Mouse (Mus musculus) heart, embryonic 10.5 days (tissue): Measurements from ENCODE around the gene Tmem150a. TPM values are rescaled to one million over a fixed set of nuclear protein-coding genes. Genes with fewer than 3 reads are reported as not detected.

Experiments used
- DNase-seq: peaks from one replicate; pipeline ENCODE4 v3.0.0-alpha.2; 2017; ENCODE audit warnings: low spot score
- H3K27ac ChIP-seq: fragments of 300-500 bp; sonication (generic); 2 replicates; pipeline ENCODE4 v1.5.1; 2016; ENCODE audit warnings: mild to moderate bottlenecking
- H3K27me3 ChIP-seq: fragments of 300-500 bp; sonication (generic); 2 replicates; pipeline ENCODE4 v1.6.1; 2016; ENCODE audit warnings: mild to moderate bottlenecking; ENCODE audit not compliant: poor library complexity, insufficient read depth, severe bottlenecking
- H3K36me3 ChIP-seq: fragments of 300-500 bp; sonication (generic); 2 replicates; pipeline ENCODE4 v1.6.1; 2016; ENCODE audit warnings: mild to moderate bottlenecking, moderate library complexity
- H3K4me1 ChIP-seq: fragments of 300-500 bp; sonication (generic); 2 replicates; pipeline ENCODE4 v1.6.1; 2016; ENCODE audit warnings: mild to moderate bottlenecking
- H3K4me3 ChIP-seq: fragments of 300-500 bp; sonication (generic); 2 replicates; pipeline ENCODE4 v1.5.1; 2016; ENCODE audit warnings: mild to moderate bottlenecking, moderate library complexity
- H3K9me3 ChIP-seq: fragments of 300-500 bp; sonication (generic); 2 replicates; pipeline ENCODE4 v1.6.1; 2016; ENCODE audit warnings: mild to moderate bottlenecking, moderate library complexity
- WGBS: fragments of 180-500 bp; shearing (Covaris S2); methylation state at CpG from one replicate; pipeline ENCODE4 v1.1.7; 2016; 5-methylcytosine and 5-hydroxymethylcytosine counted together
- polyA plus RNA-seq: library from polyadenylated mRNA; unstranded; fragments of >200 nt; fragmentation: Nextera tagmentation; extraction: Ambion mirVana; gene quantifications from 2 replicates; pipeline ENCODE4 v1.2.1, GENCODE M21; 2016

Tmem150a gene
- polyA plus RNA-seq, result 15.7 and 24.9 TPM in 2 replicates

GRCm38 (mm10) chr6:72355066-72355911 is at the start of gene Tmem150a:
Gene Tmem150a (plus strand): TSS chr6:72355447.
- H3K27me3 ChIP-seq, result no peaks in the 10 kb centered on the region
- H3K27ac ChIP-seq, result peak within 1 kb of the TSS; percentile 86
- H3K9me3 ChIP-seq, result no peaks in the 10 kb centered on the region
- peaks cover 48% of the 10 kb centered on the region for H3K4me1 ChIP-seq
- peak within 1 kb of the TSS; percentile 74 for H3K4me3 ChIP-seq
- under 1% methylated on average over 70 of the region's 71 CpGs for WGBS
- peaks cover 40% of the 10 kb centered on the region for H3K36me3 ChIP-seq
- peak; percentile 94 for DNase-seq

DNA sequence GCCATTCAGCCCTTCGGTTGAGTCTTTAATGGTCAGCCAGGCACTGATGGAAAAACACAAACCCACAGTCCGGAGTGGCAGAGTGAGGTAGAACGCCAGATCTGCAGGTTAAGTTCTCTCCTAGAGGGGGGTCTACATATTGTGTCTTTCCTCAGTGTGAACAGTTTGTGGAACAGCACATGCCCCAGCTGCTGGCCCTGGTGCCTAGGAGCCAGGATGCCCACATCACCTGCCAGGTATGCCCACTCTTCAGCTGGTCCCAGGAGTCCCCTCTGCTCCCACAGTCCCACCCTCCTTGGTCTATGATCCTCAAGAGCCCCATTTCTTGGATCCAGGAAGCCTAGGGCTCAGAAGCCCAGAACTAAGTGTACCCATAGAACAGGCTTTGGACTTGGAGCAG is 43.0 kb upstream of the Tmem150a start:
- peak overlapping the region; percentile 86; the same call in 1 of the 2 replicates for H3K27ac ChIP-seq
- WGBS, result 87% methylated on average over 3 of the region's 3 CpGs

DNA sequence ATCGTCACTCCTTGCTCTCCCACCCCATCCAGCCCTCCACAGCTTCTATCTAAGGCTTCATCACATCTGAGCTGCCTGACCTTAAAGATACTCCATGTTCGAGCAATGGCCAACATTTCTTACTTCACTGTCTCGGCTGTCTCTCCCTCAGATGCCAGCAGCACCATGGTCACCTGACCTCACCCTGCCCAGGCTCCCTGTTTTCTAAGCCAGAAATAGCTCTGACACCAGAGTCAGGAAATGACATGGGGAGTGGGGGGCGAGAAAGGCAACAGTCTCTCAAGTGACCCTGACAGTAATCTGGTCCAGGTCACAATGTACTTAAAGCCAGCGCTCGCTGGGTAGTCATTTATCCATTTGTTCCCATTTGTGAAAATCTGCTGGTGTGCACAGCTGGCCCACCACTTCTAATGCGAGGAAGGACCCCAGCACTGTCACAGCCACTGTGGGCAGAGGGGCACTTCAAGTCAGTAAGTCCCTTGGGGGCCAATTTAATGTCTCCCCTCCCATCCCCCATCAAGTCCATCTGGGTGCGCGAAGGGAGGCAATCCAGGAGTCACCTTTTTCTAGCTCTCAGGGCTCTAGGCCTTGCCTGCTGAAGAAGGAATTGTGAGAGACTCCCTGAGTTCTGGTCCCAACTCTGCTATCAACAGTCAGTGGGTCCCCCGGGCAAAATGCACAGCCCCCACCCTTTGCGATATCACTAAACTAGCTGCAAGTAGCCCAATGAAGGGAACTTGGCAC is 42.0 kb upstream of the Tmem150a start:
- peaks cover 29% of the 10 kb centered on the region for H3K4me1 ChIP-seq
- H3K27me3 ChIP-seq, result no peaks in the 10 kb centered on the region
- no peak for DNase-seq
- peak overlapping the region; percentile 86 for H3K27ac ChIP-seq
- H3K36me3 ChIP-seq, result peaks cover 29% of the 10 kb centered on the region
- peak overlapping the region; percentile 27 for H3K4me3 ChIP-seq
- H3K9me3 ChIP-seq, result no peaks in the 10 kb centered on the region
- 54% methylated on average over 11 of the region's 11 CpGs for WGBS

More for the DNA sequence above, 43.0 kb upstream of the Tmem150a start:
- Histone ChIP-seq H3K4me3 (no peak overlapping the region), H3K27me3 (no peaks in the 10 kb centered on the region), H3K36me3 (peaks cover 18% of the 10 kb centered on the region), H3K4me1 (peaks cover 29% of the 10 kb centered on the region), H3K9me3 (no peaks in the 10 kb centered on the region)
- no peak for DNase-seq

DNA sequence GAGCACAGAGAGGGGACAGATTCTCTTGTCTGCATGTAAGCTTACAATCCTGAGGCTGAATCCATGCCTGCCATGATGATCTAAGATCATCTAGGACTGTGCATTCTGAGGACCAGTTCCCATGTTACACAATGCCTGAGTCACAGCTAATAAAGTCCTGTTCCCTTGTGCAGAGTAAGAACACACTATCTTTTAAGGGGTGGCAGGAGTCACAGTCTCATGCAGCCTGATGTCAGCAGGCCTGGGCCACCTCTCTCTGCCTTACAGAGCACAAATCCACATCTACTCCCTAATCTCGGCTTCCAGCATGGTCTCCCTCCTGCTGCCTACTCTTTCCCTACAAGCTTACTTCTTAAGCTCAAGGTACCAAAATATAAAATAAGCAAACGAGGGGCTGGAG is 39.9 kb upstream of the Tmem150a start:
- DNase-seq, result no peak
- H3K36me3 ChIP-seq, result peaks cover 50% of the 10 kb centered on the region
- H3K27me3 ChIP-seq, result no peaks in the 10 kb centered on the region
- H3K27ac ChIP-seq, result peak overlapping the region; percentile 53; the same call in 1 of the 2 replicates
- H3K4me3 ChIP-seq, result no peak overlapping the region
- WGBS, result 70% methylated on average over 2 of the region's 2 CpGs
- no peaks in the 10 kb centered on the region for H3K9me3 ChIP-seq
- peaks cover 29% of the 10 kb centered on the region for H3K4me1 ChIP-seq

- peaks cover 56% of the 10 kb centered on the region for H3K36me3 ChIP-seq
- DNase-seq, result no peak
- no peaks in the 10 kb centered on the region for H3K27me3 ChIP-seq
- peak overlapping the region; percentile 56; the same call in 1 of the 2 replicates for H3K27ac ChIP-seq
- H3K9me3 ChIP-seq, result no peaks in the 10 kb centered on the region
- 38% methylated on average over 1 of the region's 1 CpGs for WGBS
- H3K4me3 ChIP-seq, result no peak overlapping the region
- H3K4me1 ChIP-seq, result peaks cover 29% of the 10 kb centered on the region
Observed at GRCm38 (mm10) chr6:72316044-72316443, 39.2 kb upstream of the Tmem150a start.

GRCm38 (mm10) chr6:72318440-72318839 is 36.8 kb upstream of the Tmem150a start:
- H3K4me1 ChIP-seq, result peaks cover 14% of the 10 kb centered on the region
- WGBS, result 74% methylated on average over 5 of the region's 5 CpGs
- H3K27ac ChIP-seq, result no peak overlapping the region
- H3K9me3 ChIP-seq, result no peaks in the 10 kb centered on the region
- H3K36me3 ChIP-seq, result peaks cover 68% of the 10 kb centered on the region
- no peaks in the 10 kb centered on the region for H3K27me3 ChIP-seq
- no peak overlapping the region for H3K4me3 ChIP-seq
- no peak for DNase-seq

GRCm38 (mm10) chr6:72319019-72319418 is 36.2 kb upstream of the Tmem150a start:
- no peak for DNase-seq
- H3K36me3 ChIP-seq, result peaks cover 74% of the 10 kb centered on the region
- WGBS, result 80% methylated on average over 11 of the region's 11 CpGs
- no peak overlapping the region for H3K27ac ChIP-seq
- no peak overlapping the region for H3K4me3 ChIP-seq
- peaks cover 8% of the 10 kb centered on the region for H3K4me1 ChIP-seq
- no peaks in the 10 kb centered on the region for H3K27me3 ChIP-seq
- H3K9me3 ChIP-seq, result no peaks in the 10 kb centered on the region

GRCm38 (mm10) chr6:72322936-72323335 is 32.3 kb upstream of the Tmem150a start:
- H3K27me3 ChIP-seq, result no peaks in the 10 kb centered on the region
- no peak for DNase-seq
- H3K27ac ChIP-seq, result no peak overlapping the region
- no peak overlapping the region for H3K4me3 ChIP-seq
- H3K9me3 ChIP-seq, result no peaks in the 10 kb centered on the region
- H3K4me1 ChIP-seq, result no peaks in the 10 kb centered on the region
- H3K36me3 ChIP-seq, result peaks cover 96% of the 10 kb centered on the region
- WGBS, result 94% methylated on average over 3 of the region's 3 CpGs

DNA sequence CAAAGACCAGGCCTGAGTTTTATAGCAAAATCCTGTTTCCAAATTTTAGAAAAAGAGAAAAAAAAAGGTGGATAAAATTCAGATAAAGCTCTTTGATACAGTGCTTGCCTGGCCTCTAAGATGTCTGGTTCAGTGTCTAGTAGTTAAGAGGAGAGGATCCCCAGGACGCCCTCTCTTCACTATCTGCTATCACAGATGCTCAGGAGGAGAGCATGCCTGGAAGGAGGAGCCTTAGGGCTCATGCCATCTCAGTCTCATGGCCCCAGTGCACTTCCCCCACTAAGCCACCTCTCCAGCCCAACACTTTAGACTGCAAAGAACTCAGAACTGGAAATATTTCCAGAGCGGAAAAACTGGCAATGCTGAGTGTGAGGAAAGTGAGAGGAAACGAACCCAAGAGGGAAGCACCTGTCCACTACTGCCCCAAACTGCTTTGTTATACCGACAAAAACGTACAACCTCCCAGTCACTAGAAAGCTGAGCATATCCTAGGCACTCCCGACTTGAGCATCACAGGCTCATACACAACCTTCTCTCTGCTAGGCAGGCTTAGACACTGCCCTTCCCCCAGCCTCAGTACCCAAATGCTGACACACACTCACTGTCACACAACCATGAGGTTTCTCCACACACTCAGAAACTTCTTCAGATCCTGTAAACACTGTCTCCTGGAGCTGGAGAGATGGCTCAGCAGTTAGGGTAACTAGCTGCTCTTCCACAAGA is 31.3 kb upstream of the Tmem150a start:
- 81% methylated on average over 6 of the region's 6 CpGs for WGBS
- DNase-seq, result no peak
- Histone ChIP-seq H3K4me3 (no peak overlapping the region), H3K4me1 (no peaks in the 10 kb centered on the region), H3K27ac (no peak overlapping the region), H3K27me3 (no peaks in the 10 kb centered on the region), H3K36me3 (peaks cover 96% of the 10 kb centered on the region), H3K9me3 (no peaks in the 10 kb centered on the region)

DNA sequence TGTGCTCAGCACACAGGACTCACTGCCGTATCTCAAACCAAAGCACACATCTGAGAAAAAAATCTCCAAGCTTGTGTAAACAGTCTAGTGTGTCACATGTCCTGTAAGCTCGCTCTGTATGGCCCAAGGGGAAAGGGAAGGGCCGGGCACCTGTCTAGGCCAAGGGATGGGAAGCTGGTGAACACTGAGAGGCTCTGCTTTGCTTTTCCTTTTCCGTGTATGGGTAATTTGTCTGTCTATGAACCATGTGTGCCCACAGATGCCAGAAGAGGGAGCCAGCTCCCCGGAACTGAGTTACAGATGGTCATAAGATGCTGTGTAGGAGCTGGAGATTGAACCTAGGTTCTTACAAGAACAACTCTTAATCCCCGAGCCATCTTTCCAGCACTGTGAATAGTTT is 29.0 kb upstream of the Tmem150a start:
- H3K27ac ChIP-seq, result no peak overlapping the region
- H3K36me3 ChIP-seq, result peaks cover 94% of the 10 kb centered on the region
- no peaks in the 10 kb centered on the region for H3K9me3 ChIP-seq
- H3K4me1 ChIP-seq, result no peaks in the 10 kb centered on the region
- H3K4me3 ChIP-seq, result no peak overlapping the region
- DNase-seq, result no peak
- WGBS, result 75% methylated on average over 6 of the region's 6 CpGs
- H3K27me3 ChIP-seq, result no peaks in the 10 kb centered on the region

DNA sequence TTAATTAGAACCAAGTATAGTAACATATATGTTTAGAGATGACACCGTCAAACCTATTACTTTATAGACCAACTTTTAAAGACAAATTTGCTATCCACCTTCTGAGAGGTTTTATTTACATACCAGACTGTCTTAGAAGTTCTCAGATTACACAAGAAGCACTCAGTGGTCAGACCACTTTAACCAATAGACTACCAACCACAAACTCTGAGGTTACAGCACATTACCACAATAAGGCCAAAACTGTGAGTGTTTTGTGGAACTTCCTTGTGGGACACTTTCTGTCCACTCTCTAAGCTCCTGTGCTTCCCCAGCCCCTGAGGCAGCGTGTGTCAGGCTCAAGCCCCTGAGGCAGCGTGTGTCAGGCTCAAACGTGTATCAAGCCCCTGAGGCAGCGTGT is 26.2 kb upstream of the Tmem150a start:
- Histone ChIP-seq H3K27me3 (no peaks in the 10 kb centered on the region), H3K36me3 (peaks cover 91% of the 10 kb centered on the region), H3K9me3 (no peaks in the 10 kb centered on the region), H3K27ac (no peak overlapping the region), H3K4me3 (no peak overlapping the region), H3K4me1 (peaks cover 10% of the 10 kb centered on the region; the same call in 1 of the 2 replicates)
- 93% methylated on average over 5 of the region's 5 CpGs for WGBS
- DNase-seq, result no peak

DNA sequence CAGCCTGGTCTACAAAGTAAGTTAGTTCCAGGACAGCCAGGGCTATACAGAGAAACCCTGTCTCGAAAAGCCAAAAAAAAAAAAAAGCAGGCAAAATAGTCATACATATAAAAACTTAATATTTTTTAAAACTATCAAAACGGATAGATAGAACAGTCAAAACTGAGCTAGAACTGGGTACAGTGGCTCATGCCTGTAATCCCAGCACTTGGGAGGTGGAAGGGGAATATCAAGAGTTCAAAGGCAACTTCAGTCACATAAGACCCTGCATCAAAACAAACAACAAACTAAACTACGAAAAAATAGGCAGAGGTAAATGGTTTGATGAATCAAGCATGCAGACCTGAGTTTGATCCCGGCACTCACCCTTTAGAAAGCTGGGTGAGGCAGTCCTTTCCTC is 25.1 kb upstream of the Tmem150a start:
- 85% methylated on average over 4 of the region's 4 CpGs for WGBS
- Histone ChIP-seq H3K4me3 (no peak overlapping the region), H3K27ac (no peak overlapping the region), H3K9me3 (no peaks in the 10 kb centered on the region), H3K4me1 (peaks cover 10% of the 10 kb centered on the region; the same call in 1 of the 2 replicates), H3K27me3 (no peaks in the 10 kb centered on the region), H3K36me3 (peaks cover 91% of the 10 kb centered on the region)
- no peak for DNase-seq
